Mouse (Mus musculus) brain, embryonic 18.5 days (tissue): ENCODE data around the gene Drd2.

Experiments used
- DNase-seq: peaks from one replicate; pipeline ENCODE4 v3.0.0-alpha.2; 2012; ENCODE audit warnings: low read depth, low spot score

Drd2 gene

DNA sequence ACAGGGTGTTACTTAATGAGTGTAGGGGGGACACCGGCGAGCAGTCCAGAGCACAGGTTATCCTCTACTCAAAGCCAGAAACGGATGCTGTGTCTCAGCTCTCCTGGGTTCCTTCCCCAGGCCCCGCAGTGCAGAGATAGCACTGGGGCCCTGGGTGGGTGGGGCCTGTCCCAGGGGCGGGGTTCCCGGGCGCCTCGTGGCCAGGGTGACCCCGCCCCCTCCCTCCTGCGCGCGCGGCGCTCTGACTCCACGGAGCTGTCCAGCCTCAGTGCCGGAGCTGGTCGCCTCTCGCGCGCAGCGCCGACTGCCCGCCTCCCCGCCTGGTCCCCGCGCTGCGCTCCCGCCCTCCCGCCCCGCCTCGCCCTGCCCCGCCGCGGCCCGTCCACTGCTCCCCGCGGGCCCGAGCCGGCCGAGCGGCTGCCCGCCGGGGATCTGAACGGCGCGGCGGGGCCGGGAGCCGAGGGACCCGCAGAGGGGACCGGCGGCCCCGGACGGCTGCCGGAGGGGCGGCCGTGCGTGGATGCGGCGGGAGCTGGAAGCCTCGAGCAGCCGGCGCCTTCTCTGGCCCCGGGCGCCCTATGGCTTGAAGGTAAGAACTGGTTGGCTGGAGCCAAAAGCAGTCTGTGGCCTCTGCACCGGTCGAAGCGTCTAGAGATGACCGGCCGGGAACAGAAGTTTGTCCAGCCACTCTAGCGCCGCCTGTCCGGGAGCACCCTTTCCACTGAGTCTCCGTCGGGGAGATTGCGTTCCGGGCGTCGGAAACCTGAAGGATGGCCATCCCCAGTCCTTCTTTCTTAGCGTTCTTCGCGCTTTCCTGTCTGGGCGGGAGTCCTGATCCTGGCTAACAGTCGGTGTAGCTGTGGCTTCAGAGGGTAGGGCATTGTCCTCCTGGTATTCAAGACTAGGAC lies at the start of gene Drd2:
Gene Drd2 (plus strand): TSS at position 492 of the 908 bp plus-strand sequence.
- no peak for DNase-seq

DNA sequence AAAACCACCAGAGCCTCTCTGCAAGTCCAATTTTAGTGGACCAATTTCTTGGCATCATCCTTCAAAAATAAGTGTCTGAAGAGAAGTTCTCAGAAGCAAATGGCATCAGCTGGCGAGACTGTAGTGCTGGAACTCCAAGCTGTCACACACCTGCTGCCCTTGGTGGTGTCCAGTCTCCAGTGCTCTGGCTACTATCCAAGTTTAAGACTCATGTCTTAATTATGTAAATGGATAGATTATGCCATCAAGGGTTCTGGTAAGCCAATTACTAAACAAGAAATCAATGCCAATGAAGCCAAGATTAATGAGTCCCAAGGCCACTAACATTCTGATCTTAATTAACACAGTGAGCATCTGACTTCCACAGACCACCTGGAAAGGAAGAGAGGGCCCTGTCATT lies 45.3 kb upstream of the Drd2 start:
- no peak for DNase-seq

DNA sequence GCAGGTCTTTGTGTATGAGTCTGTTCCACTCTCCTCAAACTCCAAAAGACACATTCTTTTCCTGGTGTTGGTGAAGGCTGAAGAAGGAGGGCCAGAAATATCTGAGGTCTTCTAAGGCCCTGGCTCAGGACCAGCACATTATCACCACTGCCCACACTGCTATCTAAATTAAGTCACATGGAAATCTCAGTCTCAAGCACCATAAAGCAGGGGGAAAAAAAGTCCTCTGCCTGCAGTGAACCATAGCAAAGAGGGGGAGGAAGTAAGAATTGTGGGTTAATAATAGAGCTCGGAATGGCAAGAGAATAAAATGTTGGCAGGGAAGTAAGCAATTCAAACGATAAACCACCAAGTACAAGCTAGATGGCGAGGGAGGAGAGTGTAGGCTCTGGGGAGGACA lies 32.9 kb upstream of the Drd2 start:
- DNase-seq, result no peak

DNA sequence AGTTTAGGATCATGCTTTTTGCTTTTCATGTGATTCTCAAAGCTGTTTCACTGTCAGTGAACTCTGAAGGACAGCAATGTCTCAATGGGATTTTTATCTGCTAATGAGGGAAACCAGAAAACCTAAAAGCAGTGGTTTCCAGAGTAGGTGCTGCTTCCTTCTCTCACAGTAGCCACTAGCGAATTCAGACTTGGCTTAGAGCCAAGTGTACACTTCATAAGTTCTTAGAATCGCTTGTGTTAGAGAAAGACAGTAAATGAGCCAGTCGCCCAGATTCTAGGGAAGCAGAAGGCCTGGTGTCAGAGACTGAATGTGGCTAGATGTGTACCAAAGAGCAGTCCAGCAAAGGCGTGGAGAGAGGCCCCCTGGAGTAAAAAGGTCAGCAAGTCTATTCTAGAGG lies 29.6 kb upstream of the Drd2 start:
- DNase-seq, result no peak

DNA sequence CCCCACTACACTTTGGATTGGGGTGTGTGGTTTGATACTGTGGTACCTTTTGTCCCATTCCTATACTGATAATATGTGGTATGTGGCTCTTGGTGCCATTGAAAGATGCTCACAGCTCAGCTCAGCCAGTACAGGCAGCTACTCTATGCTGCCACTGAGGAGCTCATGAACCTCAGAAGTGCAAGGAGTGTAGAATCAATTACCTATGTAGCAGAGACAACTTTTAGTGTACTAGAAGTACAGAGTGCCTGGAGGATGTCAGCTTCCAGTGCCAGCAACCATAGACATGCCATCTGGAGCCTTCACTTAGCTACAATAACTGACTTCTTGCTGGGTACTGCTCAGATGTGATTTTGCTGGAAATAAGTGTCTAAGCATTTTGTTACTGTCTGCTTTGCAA lies 21.8 kb upstream of the Drd2 start:
- no peak for DNase-seq

DNA sequence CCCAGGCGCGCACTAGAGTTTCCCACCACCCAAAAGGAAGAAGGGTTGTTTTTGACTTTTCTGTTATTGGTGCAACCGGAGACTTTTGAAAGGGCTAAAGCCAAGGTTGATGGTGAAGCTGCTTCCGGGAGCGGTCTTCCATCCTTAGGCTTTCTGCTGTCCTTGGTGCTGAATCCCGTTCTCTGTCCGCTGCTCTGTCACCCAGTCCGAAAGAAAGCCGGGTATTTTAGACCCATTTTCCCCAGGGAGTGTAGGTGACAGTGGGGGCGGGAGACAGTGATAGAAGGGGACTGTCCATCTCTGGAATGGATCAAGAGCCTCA lies 578 bp downstream of the Drd2 start:
- no peak for DNase-seq

DNA sequence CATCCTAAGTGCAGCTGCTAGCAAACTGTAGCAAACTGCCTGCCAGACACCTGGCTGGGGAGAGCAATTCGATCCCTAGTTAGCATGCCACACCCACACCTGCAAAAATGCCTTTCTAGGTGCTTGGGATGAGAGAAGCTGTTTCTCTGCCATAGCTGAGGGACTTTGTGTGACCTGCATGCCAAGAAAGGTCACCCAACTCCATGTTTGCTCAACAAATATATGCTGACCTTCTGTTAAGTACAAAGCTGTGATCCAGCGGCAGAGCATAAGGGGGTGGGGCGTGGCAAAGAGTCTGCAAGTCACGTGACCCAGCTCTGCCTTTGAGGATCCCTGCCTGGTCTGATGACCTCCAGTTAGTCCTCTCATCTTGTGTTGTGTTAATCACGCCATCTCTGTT lies 25.3 kb downstream of the Drd2 start:
- DNase-seq, result no peak

DNA sequence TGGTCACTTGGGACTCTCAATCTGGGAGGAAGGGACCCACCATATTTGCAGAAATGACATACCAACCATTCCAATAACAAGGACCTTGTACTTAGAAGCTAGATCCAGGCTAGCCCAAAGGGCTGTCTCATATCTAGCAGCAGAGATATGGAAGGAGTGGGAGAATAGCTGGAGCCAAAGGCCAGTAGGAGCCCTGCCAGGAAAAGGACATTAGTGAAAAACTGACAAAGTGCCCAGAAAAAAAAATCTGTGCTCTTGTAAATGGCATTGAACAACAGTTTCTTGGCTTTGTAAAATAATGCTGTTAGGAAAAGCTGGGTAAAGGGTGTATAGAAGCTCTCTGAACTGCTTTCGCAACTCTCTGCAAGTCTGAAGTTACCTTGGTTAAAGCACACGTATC lies 33.5 kb downstream of the Drd2 start:
- no peak for DNase-seq

DNA sequence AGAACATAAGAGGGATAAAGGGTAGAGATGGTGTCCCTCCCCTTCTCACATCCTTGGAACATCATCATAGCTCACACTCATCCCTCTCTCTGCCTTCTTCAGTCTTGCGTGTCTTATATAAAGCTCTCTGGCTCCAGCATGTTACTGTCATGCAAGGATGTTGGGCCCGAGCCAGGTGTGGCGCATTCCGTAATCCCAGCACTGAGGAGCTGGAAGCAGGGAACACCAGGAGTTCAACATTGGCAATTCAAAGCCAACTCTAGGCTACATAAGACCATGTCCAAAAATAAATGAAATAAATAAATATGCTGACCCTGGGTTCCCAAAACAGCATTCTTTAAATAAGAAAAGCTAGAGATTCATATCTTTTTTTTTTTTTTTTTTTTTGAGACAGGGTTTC lies 39.5 kb downstream of the Drd2 start:
- no peak for DNase-seq

DNA sequence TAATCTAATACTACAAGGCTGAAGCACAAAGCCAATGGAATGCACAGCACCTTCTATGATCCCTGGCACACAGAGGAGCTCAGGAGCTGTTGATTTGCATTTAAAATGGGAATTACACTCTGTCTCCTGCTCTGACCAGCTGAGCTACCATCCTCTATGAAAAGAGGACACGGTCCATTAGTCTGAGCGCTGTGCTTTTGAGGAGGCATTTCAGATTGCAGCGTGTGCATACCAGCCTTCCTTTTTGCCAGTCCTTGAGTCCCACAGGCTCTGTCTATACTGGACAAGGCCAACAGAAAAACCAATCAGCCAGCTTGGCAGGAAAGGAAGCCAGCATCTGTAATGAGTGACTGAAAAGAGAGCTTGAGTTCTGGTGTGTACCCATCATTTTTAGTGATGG lies 43.6 kb downstream of the Drd2 start:
- no peak for DNase-seq

DNA sequence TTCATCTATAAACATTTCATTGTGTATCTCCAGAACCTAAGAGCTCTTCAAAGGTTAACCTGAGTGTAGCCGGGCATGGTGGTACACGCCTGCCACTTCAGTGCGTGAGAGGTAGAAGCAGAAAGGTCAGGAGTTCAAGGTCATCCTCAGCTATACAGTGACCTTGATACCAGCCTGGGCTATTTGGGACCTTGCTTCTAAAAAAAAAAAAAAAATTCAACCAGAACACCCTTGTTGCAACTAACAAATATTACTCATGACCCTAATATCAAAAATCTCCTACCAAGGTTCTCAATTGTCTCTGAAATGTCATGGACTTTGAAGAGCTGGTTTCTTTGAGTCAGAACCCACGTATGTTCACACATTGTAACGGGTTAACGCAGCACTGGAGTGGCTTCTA lies 44.4 kb downstream of the Drd2 start:
- DNase-seq, result no peak

DNA sequence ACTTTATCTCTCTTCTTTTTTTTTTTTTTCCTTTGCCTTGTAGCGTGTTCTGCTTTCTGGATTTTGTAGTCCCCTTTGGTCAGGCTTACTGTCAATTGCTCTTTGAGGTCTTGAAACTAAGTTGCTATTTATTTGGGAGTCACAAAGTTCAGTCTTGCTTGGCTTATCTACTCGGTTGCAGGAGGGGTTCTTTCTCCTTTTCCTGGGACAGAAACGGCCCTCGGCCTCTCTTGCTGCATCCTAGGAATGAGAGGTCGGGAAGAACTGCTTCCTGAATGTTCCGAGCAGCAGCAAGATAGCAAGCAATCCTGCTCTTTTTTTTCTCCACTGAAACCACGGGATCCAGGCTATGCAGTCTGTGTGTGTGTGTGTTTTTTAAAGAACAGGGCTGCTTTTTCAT lies 44.9 kb downstream of the Drd2 start:
- DNase-seq, result no peak

DNA sequence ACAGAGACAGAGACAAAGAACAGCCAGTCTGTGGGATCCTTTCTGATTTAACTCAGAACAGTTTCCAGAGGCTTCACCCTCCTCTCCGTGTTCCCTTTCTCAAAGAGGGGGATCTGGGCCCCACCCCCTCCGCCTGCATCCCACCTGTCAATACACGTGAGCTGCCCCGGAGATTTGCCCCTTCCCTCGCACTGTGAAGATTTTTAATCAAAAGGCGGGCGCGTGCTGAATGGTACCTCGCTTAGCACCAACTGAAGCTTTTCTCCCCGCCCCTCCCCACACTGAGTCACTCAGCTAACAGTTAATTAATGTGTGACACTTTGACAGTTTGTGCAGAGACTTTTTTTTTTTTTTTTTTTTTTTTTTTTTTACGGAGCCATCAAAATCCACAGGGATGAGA lies 45.7 kb downstream of the Drd2 start:
- DNase-seq, result peak; percentile 26

DNA sequence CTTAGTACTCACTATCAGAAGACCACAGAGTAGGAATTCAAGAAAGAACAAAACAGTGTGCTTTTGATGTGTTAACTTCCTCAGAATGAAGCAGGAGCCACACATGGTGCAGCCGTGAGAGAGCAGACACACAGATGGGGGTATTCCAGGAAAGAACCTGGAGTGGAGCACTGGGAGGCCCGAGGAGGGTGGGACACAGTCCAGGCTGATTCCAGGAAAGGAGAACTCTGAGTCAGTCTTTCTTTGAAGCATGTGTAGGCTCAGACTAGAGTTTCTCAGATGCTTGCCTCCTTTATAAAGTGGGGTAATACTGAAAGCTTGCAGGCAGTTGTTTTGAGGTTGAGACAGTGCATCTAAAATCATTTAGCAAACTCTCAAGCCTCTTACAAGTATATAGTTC lies 51.8 kb downstream of the Drd2 start:
- DNase-seq, result no peak

DNA sequence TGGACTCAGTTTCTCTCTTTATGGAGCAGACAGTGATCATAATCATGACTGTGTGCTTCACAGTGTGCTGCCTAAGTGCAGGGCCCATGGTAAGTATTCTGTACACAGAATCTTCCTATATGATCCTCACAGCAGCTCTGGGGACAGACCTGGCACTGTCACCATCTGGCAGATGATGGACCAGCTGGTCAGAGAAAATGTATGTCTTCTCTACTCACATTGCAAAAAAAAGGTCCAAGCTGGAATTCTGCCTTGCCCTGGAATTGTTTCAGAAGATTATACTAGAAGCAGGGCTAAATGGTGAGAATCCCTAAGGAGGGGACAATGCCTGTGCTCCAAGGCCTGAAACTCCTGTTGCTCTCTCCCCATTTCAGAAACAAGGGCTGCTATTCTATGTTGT lies 55.6 kb downstream of the Drd2 start:
- DNase-seq, result no peak

DNA sequence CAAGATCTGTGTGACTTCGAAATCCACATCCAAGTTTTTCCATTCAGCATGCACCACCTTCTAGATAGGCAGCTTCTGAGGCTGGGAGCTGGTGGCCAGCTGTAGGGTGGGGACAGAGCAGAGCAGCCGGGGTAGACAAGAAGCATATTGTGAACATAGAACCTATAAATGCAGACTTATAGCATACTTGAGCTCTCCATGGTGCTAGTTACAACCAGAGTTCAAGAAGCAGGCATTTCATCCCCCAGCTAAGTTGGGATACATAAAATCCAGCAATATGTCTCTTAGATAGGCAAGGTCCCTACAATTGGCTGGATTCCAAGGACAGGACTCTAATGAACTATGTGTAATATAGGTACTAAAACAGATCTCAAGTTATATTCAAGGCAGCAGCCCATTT lies 63.3 kb downstream of the Drd2 start:
- no peak for DNase-seq

DNA sequence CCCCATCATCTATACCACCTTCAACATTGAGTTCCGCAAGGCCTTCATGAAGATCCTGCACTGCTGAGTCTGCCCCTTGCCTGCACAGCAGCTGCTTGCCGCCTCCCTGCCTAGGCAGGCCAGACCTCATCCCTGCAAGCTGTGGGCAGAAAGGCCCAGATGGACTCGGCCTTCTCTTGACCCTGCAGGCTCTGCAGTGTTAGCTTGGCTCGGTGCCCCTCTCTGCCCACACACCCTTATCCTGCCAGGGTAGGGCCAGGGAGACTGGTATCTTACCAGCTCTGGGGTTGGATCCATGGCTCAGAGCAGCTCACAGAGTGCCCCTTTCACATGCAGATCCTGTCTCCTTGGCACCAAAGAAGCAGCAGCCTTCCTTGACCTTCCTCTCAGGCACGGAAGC lies 66.6 kb downstream of the Drd2 start:
- no peak for DNase-seq

DNA sequence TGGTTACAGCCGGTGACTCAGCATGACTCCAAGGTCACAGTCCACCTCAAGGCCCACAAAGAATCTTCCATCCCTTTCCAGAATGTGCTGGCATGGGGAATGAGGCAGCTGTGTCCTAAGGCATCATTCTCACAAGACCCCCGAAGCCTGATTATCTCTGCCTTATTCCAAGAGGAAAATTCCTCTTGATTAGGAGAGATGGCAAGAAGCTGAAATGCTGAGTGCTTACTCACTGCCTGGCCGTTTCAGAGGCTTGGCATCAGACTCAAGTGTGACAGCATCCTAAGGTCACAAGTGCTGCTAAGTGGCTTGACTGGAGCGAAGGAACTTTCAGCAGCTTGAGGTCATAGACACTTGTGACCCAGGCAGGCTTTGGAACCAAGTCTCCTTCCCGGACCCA lies 70.2 kb downstream of the Drd2 start:
- DNase-seq, result no peak

DNA sequence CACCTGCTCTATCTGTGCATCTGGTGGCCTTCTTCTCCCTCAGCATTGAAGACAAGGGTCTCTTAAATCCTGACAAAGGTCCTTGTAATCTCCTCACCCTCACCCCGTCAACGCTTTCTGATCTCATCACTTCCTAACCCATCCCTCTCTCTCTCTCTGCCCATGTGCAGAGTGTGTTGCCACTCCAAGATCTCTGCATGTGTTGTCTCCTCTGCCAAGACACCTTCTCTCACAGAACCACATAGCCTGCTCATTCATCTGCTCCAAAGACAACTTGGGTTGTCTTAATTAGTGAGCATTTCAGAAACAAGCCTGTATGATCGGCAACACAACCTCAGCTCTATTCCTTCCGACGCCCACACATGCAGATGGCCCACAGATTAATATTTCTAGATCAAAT lies 83.4 kb downstream of the Drd2 start:
- no peak for DNase-seq

DNA sequence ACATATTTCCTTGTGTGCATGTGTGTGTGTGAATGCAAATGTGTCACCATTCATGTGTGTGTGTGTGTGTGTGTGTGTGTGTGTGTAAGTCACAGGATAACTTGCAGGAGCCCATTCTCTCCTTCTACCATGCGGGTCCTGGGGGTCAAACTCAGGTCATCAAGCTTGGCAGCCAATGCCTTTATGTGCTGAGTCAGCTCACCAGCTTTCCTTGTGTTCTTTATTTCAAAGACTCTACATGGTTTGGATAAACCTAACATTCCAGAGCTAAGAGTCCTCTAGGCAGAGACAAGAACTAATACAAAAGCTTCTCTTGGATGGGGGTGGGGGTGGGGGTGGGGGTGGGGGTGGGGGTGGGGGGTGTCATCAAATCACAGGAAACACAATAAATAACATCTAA lies 85.2 kb downstream of the Drd2 start:
- no peak for DNase-seq

DNA sequence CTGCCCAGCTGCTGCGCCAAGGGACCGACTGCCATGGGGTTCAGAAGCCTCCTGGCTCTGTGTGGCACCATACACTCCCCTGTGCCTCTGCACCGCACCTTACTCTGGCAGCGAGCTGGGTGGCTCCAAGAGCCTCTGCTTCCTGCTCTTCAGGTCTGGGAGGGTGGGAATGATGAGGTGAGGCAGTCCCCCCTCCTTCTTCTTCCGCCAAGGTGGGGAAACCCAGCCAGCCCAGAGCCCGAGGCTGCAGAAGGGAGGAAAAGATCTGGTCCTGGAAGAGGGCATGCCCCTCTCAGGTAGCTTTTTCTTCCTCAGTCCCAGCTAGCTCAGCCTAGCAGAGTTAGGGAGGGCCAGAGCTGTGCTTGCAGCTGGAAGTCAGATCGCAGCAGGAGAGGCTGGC lies 86.5 kb downstream of the Drd2 start, which contains the start of gene Ankk1:
Gene Ankk1 (minus strand): TSS at position 101 of the 400 bp plus-strand sequence.
- no peak for DNase-seq

DNA sequence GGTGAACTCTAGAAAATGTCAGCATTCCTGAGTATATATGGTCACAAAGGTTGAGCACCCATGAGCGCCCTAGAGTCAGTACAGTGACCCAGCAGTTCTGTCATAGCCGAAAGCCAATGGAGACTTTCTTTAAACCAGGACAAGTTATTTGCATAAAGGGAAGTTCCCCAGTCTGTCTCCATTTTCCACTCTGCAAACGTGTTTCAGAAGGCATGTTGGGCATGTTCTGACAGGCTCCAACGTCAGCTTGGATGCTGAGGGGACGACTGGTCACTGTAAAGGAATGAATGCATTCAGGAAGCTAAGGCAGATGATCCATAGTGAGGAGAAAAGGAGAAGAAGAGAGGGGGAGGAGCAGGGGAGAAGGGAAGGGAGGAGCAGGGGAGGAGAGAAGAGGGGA lies 87.1 kb downstream of the Drd2 start:
- DNase-seq, result no peak

DNA sequence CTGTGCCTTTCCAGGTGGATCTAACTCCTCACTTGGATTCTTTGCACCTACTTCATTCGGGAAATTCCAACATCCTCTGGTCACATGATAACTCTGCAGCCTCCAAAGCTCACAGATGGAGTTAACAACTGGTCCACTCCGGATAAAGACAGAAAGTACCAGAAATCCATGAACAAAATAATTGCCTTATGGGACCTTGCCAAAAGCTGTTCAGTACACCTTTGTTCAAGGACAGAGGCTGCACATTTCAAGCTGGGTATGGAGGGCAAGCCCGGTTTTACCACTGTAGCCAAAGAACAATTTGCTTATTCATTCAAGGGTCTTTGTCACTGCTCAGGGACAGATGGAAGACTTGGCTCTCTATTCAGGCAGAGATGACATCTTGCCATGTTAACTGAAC lies 102.2 kb downstream of the Drd2 start:
- no peak for DNase-seq

DNA sequence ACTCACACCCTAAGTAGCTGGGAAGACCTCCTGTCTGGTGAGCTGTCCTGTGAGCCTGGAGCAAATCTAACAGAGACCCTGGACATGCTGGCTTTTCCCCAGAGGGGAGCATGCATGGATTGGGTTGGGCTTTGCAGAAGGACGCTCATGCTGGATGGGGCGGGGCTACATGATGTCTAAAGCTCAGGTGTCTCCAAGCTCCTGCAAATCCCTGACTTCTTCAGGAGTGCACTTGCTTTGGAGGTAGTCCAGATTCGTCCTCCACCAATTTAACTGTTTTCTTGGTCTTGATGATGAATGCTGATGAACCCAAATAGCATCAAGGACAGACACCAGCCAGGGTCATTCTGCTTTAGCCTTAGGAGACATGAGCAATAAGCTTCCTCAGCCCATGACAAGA lies 110.1 kb downstream of the Drd2 start:
- DNase-seq, result no peak
